Mouse (Mus musculus): ENCODE measurements around the gene Fip1l1. TPM values are rescaled to one million over a fixed set of nuclear protein-coding genes. Genes with fewer than 3 reads are reported as not detected.

The Fip1l1 gene
- polyA plus RNA-seq, 2 experiments = 69.7 to 92.0 TPM

- H3K4me1 ChIP-seq (ENCODE audit: control insufficient read depth, insufficient read depth, low read length) = peaks cover 22% of the 10 kb centered on the region
- no peaks in the 10 kb centered on the region for H3K27me3 ChIP-seq (ENCODE audit: control insufficient read depth, insufficient read depth, low read length)
- no peaks in the 10 kb centered on the region for H3K9me3 ChIP-seq (ENCODE audit: control insufficient read depth, low read length)
- DNase-seq (ENCODE audit: low spot score) (no peak), ATAC-seq (ENCODE audit: low FRiP score, low read depth) (no peak)
- no peak overlapping the region for H3K9ac ChIP-seq (ENCODE audit: low read depth, low read length, severe bottlenecking)
- H3K36me3 ChIP-seq (ENCODE audit: control insufficient read depth, insufficient read depth, low read length) = no peaks in the 10 kb centered on the region
- H3K27ac ChIP-seq (replicated peaks; ENCODE audit: low read depth, low read length) = no peak overlapping the region
- no peak overlapping the region for H3K4me2 ChIP-seq (replicated peaks; ENCODE audit: low read depth, low read length, severe bottlenecking)
- 94% methylated on average over 14 of the region's 14 CpGs for WGBS
- no peak overlapping the region for H3K4me3 ChIP-seq (replicated peaks; ENCODE audit: low read length)
- no peak for TF ChIP-seq POLR2A (IDR thresholded peaks at IDR 0.05; ENCODE audit: borderline replicate concordance, extremely low read depth, insufficient read depth, insufficient read length)
These were observed 88.2 kb downstream of the Fip1l1 start for GRCm38 (mm10) chr5:74623316-74624000.

GRCm38 (mm10) chr5:74624385-74624784, 89.1 kb downstream of the Fip1l1 start:
- no peak for ATAC-seq (ENCODE audit: low FRiP score, low read depth)
- H3K27me3 ChIP-seq (ENCODE audit: control insufficient read depth, insufficient read depth, low read length) = no peaks in the 10 kb centered on the region
- DNase-seq (ENCODE audit: low spot score) = no peak
- no peak overlapping the region for H3K27ac ChIP-seq (replicated peaks; ENCODE audit: low read depth, low read length)
- peaks cover 22% of the 10 kb centered on the region for H3K4me1 ChIP-seq (ENCODE audit: control insufficient read depth, insufficient read depth, low read length)
- no peak overlapping the region for H3K9ac ChIP-seq (ENCODE audit: low read depth, low read length, severe bottlenecking)
- no peak overlapping the region for H3K4me2 ChIP-seq (replicated peaks; ENCODE audit: low read depth, low read length, severe bottlenecking)
- no peaks in the 10 kb centered on the region for H3K9me3 ChIP-seq (ENCODE audit: control insufficient read depth, low read length)
- WGBS = 43% methylated on average over 5 of the region's 5 CpGs
- H3K4me3 ChIP-seq (replicated peaks; ENCODE audit: low read length) = no peak overlapping the region
- no peak for TF ChIP-seq POLR2A (IDR thresholded peaks at IDR 0.05; ENCODE audit: borderline replicate concordance, extremely low read depth, insufficient read depth, insufficient read length)
- H3K36me3 ChIP-seq (ENCODE audit: control insufficient read depth, insufficient read depth, low read length) = no peaks in the 10 kb centered on the region

GRCm38 (mm10) chr5:74628001-74628400, 92.8 kb downstream of the Fip1l1 start:
- WGBS = 85% methylated on average over 12 of the region's 12 CpGs

GRCm38 (mm10) chr5:74632369-74633114, 97.3 kb downstream of the Fip1l1 start:
- WGBS = 35% methylated on average over 17 of the region's 17 CpGs
- Histone ChIP-seq H3K9ac (ENCODE audit: low read depth, low read length, severe bottlenecking) (no peak overlapping the region), H3K4me2 (replicated peaks; ENCODE audit: low read depth, low read length, severe bottlenecking) (no peak overlapping the region), H3K4me3 (replicated peaks; ENCODE audit: low read length) (no peak overlapping the region), H3K27me3 (ENCODE audit: control insufficient read depth, insufficient read depth, low read length) (no peaks in the 10 kb centered on the region), H3K4me1 (ENCODE audit: control insufficient read depth, insufficient read depth, low read length) (peaks cover 18% of the 10 kb centered on the region), H3K27ac (replicated peaks; ENCODE audit: low read depth, low read length) (no peak overlapping the region), H3K36me3 (ENCODE audit: control insufficient read depth, insufficient read depth, low read length) (no peaks in the 10 kb centered on the region), H3K9me3 (ENCODE audit: control insufficient read depth, low read length) (no peaks in the 10 kb centered on the region)
- DNase-seq (ENCODE audit: low spot score) (no peak), ATAC-seq (ENCODE audit: low FRiP score, low read depth) (no peak)
- TF ChIP-seq POLR2A (IDR thresholded peaks at IDR 0.05; ENCODE audit: borderline replicate concordance, extremely low read depth, insufficient read depth, insufficient read length) = no peak

More at GRCm38 (mm10) chr5:74628001-74628400, 92.8 kb downstream of the Fip1l1 start:
- no peak for TF ChIP-seq POLR2A (IDR thresholded peaks at IDR 0.05; ENCODE audit: borderline replicate concordance, extremely low read depth, insufficient read depth, insufficient read length)
- H3K4me1 ChIP-seq (ENCODE audit: control insufficient read depth, insufficient read depth, low read length) = peaks cover 12% of the 10 kb centered on the region
- no peak overlapping the region for H3K4me2 ChIP-seq (replicated peaks; ENCODE audit: low read depth, low read length, severe bottlenecking)
- DNase-seq (ENCODE audit: low spot score) = no peak
- no peak overlapping the region for H3K9ac ChIP-seq (ENCODE audit: low read depth, low read length, severe bottlenecking)
- no peak for ATAC-seq (ENCODE audit: low FRiP score, low read depth)
- H3K27me3 ChIP-seq (ENCODE audit: control insufficient read depth, insufficient read depth, low read length) = no peaks in the 10 kb centered on the region
- H3K27ac ChIP-seq (replicated peaks; ENCODE audit: low read depth, low read length) = no peak overlapping the region
- no peaks in the 10 kb centered on the region for H3K36me3 ChIP-seq (ENCODE audit: control insufficient read depth, insufficient read depth, low read length)
- H3K9me3 ChIP-seq (ENCODE audit: control insufficient read depth, low read length) = no peaks in the 10 kb centered on the region
- H3K4me3 ChIP-seq (replicated peaks; ENCODE audit: low read length) = no peak overlapping the region

- Histone ChIP-seq H3K4me2 (replicated peaks; ENCODE audit: low read depth, low read length, severe bottlenecking) (no peak overlapping the region), H3K4me3 (replicated peaks; ENCODE audit: low read length) (no peak overlapping the region), H3K36me3 (ENCODE audit: control insufficient read depth, insufficient read depth, low read length) (no peaks in the 10 kb centered on the region), H3K27me3 (ENCODE audit: control insufficient read depth, insufficient read depth, low read length) (no peaks in the 10 kb centered on the region), H3K27ac (replicated peaks; ENCODE audit: low read depth, low read length) (no peak overlapping the region), H3K9me3 (ENCODE audit: control insufficient read depth, low read length) (no peaks in the 10 kb centered on the region), H3K9ac (ENCODE audit: low read depth, low read length, severe bottlenecking) (no peak overlapping the region), H3K4me1 (ENCODE audit: control insufficient read depth, insufficient read depth, low read length) (peaks cover 18% of the 10 kb centered on the region)
- TF ChIP-seq POLR2A (IDR thresholded peaks at IDR 0.05; ENCODE audit: borderline replicate concordance, extremely low read depth, insufficient read depth, insufficient read length) = no peak
- WGBS = 62% methylated on average over 6 of the region's 6 CpGs
- ATAC-seq (ENCODE audit: low FRiP score, low read depth) (no peak), DNase-seq (ENCODE audit: low spot score) (no peak)
These were observed 98.2 kb downstream of the Fip1l1 start for GRCm38 (mm10) chr5:74633453-74633852.
